In the genomic region with DNA sequence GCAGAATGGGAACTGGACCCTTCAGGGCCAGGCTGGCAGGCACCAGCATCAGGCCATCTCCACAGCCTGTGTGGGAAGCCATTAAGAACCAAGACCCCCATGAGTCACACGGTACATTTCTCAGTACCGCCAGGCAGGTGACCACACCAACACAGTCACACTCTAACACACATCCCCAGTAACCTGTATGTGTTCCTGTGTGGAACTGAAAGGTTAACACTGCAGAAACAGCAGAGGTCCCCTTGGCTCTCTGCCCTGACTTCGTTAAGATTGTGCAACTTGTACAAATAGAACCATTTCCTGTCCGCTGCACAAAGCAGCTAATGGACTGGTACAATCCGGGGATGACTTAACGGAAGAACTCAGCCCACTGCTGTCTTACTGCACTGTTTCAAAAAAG, we compare ENCODE assay signal across 8 mouse cellular contexts. TPM values are rescaled to one million over a fixed set of nuclear protein-coding genes. Genes with fewer than 3 reads are reported as not detected.
DNase-seq lines count a peak whose midpoint lies in the region; ATAC-seq and TF ChIP-seq lines count a peak whose summit lies in the region.

No protein-coding gene starts in this region.

- H3K9ac ChIP-seq in intestine, embryonic 16.5 days (ENCODE audit: low read depth, low read length), result 0 out of 2 replicates have a peak overlapping the region, but pooled peaks have one; percentile 6
- 0 out of 2 replicates have a peak overlapping the region, but pooled peaks have one; percentile 7 for H3K9ac ChIP-seq in lung, embryonic 14.5 days
- H3K9ac ChIP-seq in stomach, embryonic 14.5 days (replicated peaks; ENCODE audit: low read depth, low read length), result no peak overlapping the region

- no peak for TF ChIP-seq CTCF in layer of hippocampus, adult 2 months (conservative IDR thresholded peaks at IDR 0.05)
- TF ChIP-seq CTCF in gastrocnemius, adult 2 months (IDR thresholded peaks at IDR 0.05), result no peak
- no peak for TF ChIP-seq CTCF in lung, embryonic 14.5 days (IDR thresholded peaks at IDR 0.05; ENCODE audit: low read depth)

- no peaks in the 10 kb centered on the region for H3K9me3 ChIP-seq in intestine, embryonic 16.5 days (ENCODE audit: control insufficient read depth, low read length)
- no peaks in the 10 kb centered on the region for H3K9me3 ChIP-seq in lung, embryonic 14.5 days (ENCODE audit: low read depth, low read length)
- H3K9me3 ChIP-seq in stomach, embryonic 14.5 days (ENCODE audit: control insufficient read depth, low read depth, low read length), result no peaks in the 10 kb centered on the region; the same call in 1 of the 2 replicates

- H3K4me2 ChIP-seq in intestine, embryonic 16.5 days (ENCODE audit: low read depth, low read length), result peak overlapping the region; percentile 29; the same call in 1 of the 2 replicates
- H3K4me2 ChIP-seq in lung, embryonic 14.5 days, result peak overlapping the region; percentile 52
- 0 out of 2 replicates have a peak overlapping the region, but pooled peaks have one; percentile 7 for H3K4me2 ChIP-seq in stomach, embryonic 14.5 days (replicated peaks; ENCODE audit: low read depth, low read length)

- H3K27ac ChIP-seq in layer of hippocampus, adult 2 months, result peak overlapping the region; percentile 56; the same call in 1 of the 2 replicates
- peak overlapping the region; percentile 76 for H3K27ac ChIP-seq in gastrocnemius, adult 2 months
- H3K27ac ChIP-seq in intestine, embryonic 16.5 days (ENCODE audit: low read length), result peak overlapping the region; percentile 69
- H3K27ac ChIP-seq in lung, embryonic 14.5 days (ENCODE audit: low read depth), result peak overlapping the region; percentile 88
- H3K27ac ChIP-seq in stomach, embryonic 14.5 days (ENCODE audit: low read length), result peak overlapping the region; percentile 80

- H3K4me1 ChIP-seq in intestine, embryonic 16.5 days (ENCODE audit: control insufficient read depth, insufficient read depth, low read length), result peaks cover 40% of the 10 kb centered on the region
- peaks cover 42% of the 10 kb centered on the region for H3K4me1 ChIP-seq in lung, embryonic 14.5 days (ENCODE audit: insufficient read depth)
- peaks cover 39% of the 10 kb centered on the region for H3K4me1 ChIP-seq in stomach, embryonic 14.5 days (ENCODE audit: control insufficient read depth, insufficient read depth, low read length)

- WGBS in intestine, embryonic 16.5 days, result 32% methylated on average over 6 of the region's 6 CpGs
- WGBS in lung, embryonic 14.5 days, result 21% methylated on average over 6 of the region's 6 CpGs
- 46% methylated on average over 6 of the region's 6 CpGs for WGBS in stomach, embryonic 14.5 days

- peak; percentile 76 for ATAC-seq in intestine, embryonic 16.5 days
- peak; percentile 65 for ATAC-seq in lung, embryonic 14.5 days (ENCODE audit: insufficient read depth)
- peak; percentile 35 for ATAC-seq in stomach, embryonic 14.5 days (ENCODE audit: insufficient number of reproducible peaks, insufficient read depth, low FRiP score, low read depth)

- no peaks in the 10 kb centered on the region for H3K27me3 ChIP-seq in intestine, embryonic 16.5 days (replicated peaks; ENCODE audit: control insufficient read depth, insufficient read depth, low read length)
- no peaks in the 10 kb centered on the region for H3K27me3 ChIP-seq in lung, embryonic 14.5 days (ENCODE audit: insufficient read depth, low read length)
- H3K27me3 ChIP-seq in stomach, embryonic 14.5 days (ENCODE audit: control insufficient read depth, insufficient read depth, low read length), result no peaks in the 10 kb centered on the region

- H3K4me3 ChIP-seq in layer of hippocampus, adult 2 months, result no peak overlapping the region
- H3K4me3 ChIP-seq in gastrocnemius, adult 2 months, result peak overlapping the region; percentile 51
- no peak overlapping the region for H3K4me3 ChIP-seq in intestine, embryonic 16.5 days (ENCODE audit: low read length)
- H3K4me3 ChIP-seq in lung, embryonic 14.5 days (ENCODE audit: low read depth, low read length), result no peak overlapping the region
- no peak overlapping the region for H3K4me3 ChIP-seq in stomach, embryonic 14.5 days (ENCODE audit: low read depth, low read length)

- no peaks in the 10 kb centered on the region for H3K36me3 ChIP-seq in intestine, embryonic 16.5 days (ENCODE audit: control insufficient read depth, insufficient read depth, low read length)
- no peaks in the 10 kb centered on the region for H3K36me3 ChIP-seq in lung, embryonic 14.5 days (ENCODE audit: insufficient read depth)
- no peaks in the 10 kb centered on the region for H3K36me3 ChIP-seq in stomach, embryonic 14.5 days (ENCODE audit: control insufficient read depth, insufficient read depth, low read length)

- DNase-seq in layer of hippocampus, adult 2 months (ENCODE audit: low spot score in 2 of 2), result no peak
- no peak for DNase-seq in layer of hippocampus, adult 18-20 months (ENCODE audit: low spot score in 2 of 2)
- peak; percentile 90 for DNase-seq in adipocyte (ENCODE audit: low spot score)
- peak; percentile 71 for DNase-seq in gastrocnemius, adult 2 months
- DNase-seq in lung, embryonic 14.5 days, result peak; percentile 96
- no peak for DNase-seq in T-cell, adult 2 months (ENCODE audit: low spot score)

- intact Hi-C loops in gastrocnemius, adult 2 months (cut with DNase I), result no loop called here

RNA-seq across cellular contexts. Expression of gene Fndc3b, which starts 21.1 kb away (rescaled TPM):
- 10 to 100 TPM; 18.9 to 26.2 TPM for total RNA-seq in layer of hippocampus, adult 2 months (2021)
- 10 to 100 TPM; 20.5 to 21.2 TPM for total RNA-seq in layer of hippocampus, adult 18-20 months (2021)
- 10 to 100 TPM; 13.8 to 24.9 TPM for total RNA-seq in gastrocnemius, adult 2 months (2021)
- polyA plus RNA-seq in intestine, embryonic 16.5 days (2015; fragmentation: Nextera tagmentation; extraction: Ambion mirVana), result 14.0 and 15.4 TPM in 2 replicates
- 35.7 and 37.1 TPM in 2 replicates for polyA plus RNA-seq in lung, embryonic 14.5 days (2014; fragmentation: Nextera tagmentation; extraction: Ambion mirVana)
- 32.8 and 33.3 TPM in 2 replicates for polyA plus RNA-seq in stomach, embryonic 14.5 days (2014; fragmentation: Nextera tagmentation; extraction: Ambion mirVana)

Comparison
In these comparisons a context has a peak if more than half of its experiments do, and no peak if none do; other contexts are left out.
1. DNase-seq: peak in adipocyte (single experiment), gastrocnemius, adult 2 months (single experiment) and lung, embryonic 14.5 days (single experiment); none in layer of hippocampus, adult 2 months (0 of 2), layer of hippocampus, adult 18-20 months (0 of 2) and T-cell, adult 2 months (single experiment).
2. Peak in every context shown above with its lines, with median percentiles within 50 percentile points of each other: H3K27ac ChIP-seq, ATAC-seq and H3K4me2 ChIP-seq.